Mouse (Mus musculus): ENCODE data around the gene Irf8.

GRCm38 (mm10) chr8:120760341-120761215, 24.4 kb downstream of the Irf8 start:
- TF ChIP-seq GATA1 (IDR thresholded peaks at IDR 0.05; ENCODE audit: low read length) (no peak), TAL1 (IDR thresholded peaks at IDR 0.05; ENCODE audit: low read length) (no peak)
